Mouse (Mus musculus) brain, embryonic 14.5 days (tissue): ENCODE measurements at regions not wholly inside any gene's neighbourhood (a gene's known extent, or its start where the extent isn't known, plus 50 kb on each side); places are given as distances from the start of the nearest gene placed in this dataset.

Experiments used
- CTCF ChIP-seq: fragments of 200-500 bp; IDR thresholded peaks from 2 replicates; pipeline ENCODE4 v1.5.1; 2012; ENCODE audit warnings: inconsistent platforms, mild to moderate bottlenecking, moderate library complexity, borderline replicate concordance; ENCODE audit not compliant: insufficient read depth, insufficient read length; ENCODE audit errors: extremely low read depth
- POLR2A ChIP-seq: fragments of 200-500 bp; IDR thresholded peaks from 2 replicates; pipeline ENCODE4 v1.6.1; 2012; ENCODE audit warnings: mild to moderate bottlenecking, inconsistent platforms, borderline replicate concordance; ENCODE audit not compliant: poor library complexity, insufficient read depth, insufficient read length, severe bottlenecking; ENCODE audit errors: extremely low read depth

DNA sequence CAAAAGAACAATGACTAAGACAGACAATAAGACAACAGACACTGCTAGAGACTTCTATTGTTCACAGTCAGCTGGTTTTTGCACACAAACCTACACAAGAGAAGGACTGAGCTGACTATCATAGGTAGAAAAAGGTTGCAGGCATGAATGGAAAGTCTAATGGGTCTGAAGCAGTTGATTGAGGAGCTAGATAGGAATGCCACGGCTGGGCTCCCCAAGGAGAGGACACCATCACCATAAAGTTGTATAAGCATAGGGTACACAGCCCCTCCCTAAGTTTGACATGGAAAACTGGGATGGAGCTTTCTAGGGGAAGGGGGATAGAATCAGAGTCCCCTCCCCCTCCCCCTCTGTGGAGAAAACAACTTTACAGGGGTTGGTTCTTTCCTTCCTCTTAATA is 88.5 kb upstream of the Ankrd28 start:
- TF ChIP-seq POLR2A (no peak), CTCF (no peak)
